ENCODE assay signal across 10 mouse cellular contexts in genomic region chr11:84073816-84074764, GRCm38 (mm10). TPM values are rescaled to one million over a fixed set of nuclear protein-coding genes. Genes with fewer than 3 reads are reported as not detected.
DNase-seq lines count a peak whose midpoint lies in the region; TF ChIP-seq lines count a peak whose summit lies in the region.
"Had no signal": no experiment of that assay in that cellular context is flagged by ENCODE, and none has a peak within 500 bp of the region (broad histone marks: within the 10 kb centered on the region; RNA-seq: fewer than 3 reads in every experiment).

No protein-coding gene starts in this region.

- H3K4me1 ChIP-seq in cortical plate, adult 2 months (ENCODE audit: control insufficient read depth, insufficient read depth, low read length), result peaks cover 18% of the 10 kb centered on the region

- TF ChIP-seq CTCF in cortical plate, adult 2 months (IDR thresholded peaks at IDR 0.05; ENCODE audit: extremely low read depth, insufficient read depth, low read length), result no peak

- H3K27ac ChIP-seq in cortical plate, adult 2 months (ENCODE audit: insufficient read depth, low read length), result peak overlapping the region; percentile 84
- H3K27ac ChIP-seq: heart, embryonic 13.5 days had no signal

- no peak overlapping the region for H3K4me3 ChIP-seq in cortical plate, adult 2 months (ENCODE audit: insufficient read depth, low read length)
- H3K4me3 ChIP-seq: heart, embryonic 13.5 days had no signal

- DNase-seq in left cerebral cortex, adult 18-20 months (ENCODE audit: low spot score in 2 of 2), result peak; percentile 43 to 60
- DNase-seq in left cerebral cortex, adult 8-10 months (ENCODE audit: low spot score in 2 of 2), result no peak
- peak; percentile 58 to 66 for DNase-seq in kidney, postnatal 25 days
- DNase-seq in skeletal muscle tissue, adult 2 months (ENCODE audit: low read depth, low spot score), result peak; percentile 62
- DNase-seq in adrenal gland, adult 18-20 months (ENCODE audit: low spot score in 2 of 2), result no peak
- DNase-seq in adrenal gland, postnatal 36 days, result no peak
- no peak for DNase-seq in thymus, postnatal 14 days
- DNase-seq: cerebellum, adult 18-20 months had no signal

- TF ChIP-seq POLR2A in cortical plate, adult 2 months (IDR thresholded peaks at IDR 0.05; ENCODE audit: extremely low read depth, insufficient read depth, low read length), result no peak

RNA-seq across cellular contexts. Expression of gene Dusp14, which starts 5.0 kb away (rescaled TPM):
- 100 to 1,000 TPM in 1 of 2 experiments, 10 to 100 TPM in 1; 83.4 to 101 TPM for total RNA-seq in left cerebral cortex, adult 18-20 months (2021)
- total RNA-seq in left cerebral cortex, adult 8-10 months (2022), result 10 to 100 TPM; 54.0 to 59.0 (median 55.3) TPM
- polyA plus RNA-seq in cortical plate, adult 2 months (2012; rRNA removed), result 112 and 119 TPM in 2 replicates
- 10 to 100 TPM in 1 of 2 experiments, 1 to 10 TPM in 1; 6.7 to 19.3 TPM for total RNA-seq in adrenal gland, adult 18-20 months (2021)
- total RNA-seq in adrenal gland, postnatal 36 days (2021), result 10 to 100 TPM in 1 of 2 experiments, 1 to 10 TPM in 1; 6.0 to 14.0 TPM

RNA-seq across cellular contexts. Expression of gene Tada2a, which starts 55.3 kb away (rescaled TPM):
- 10 to 100 TPM; 34.4 to 40.8 TPM for total RNA-seq in left cerebral cortex, adult 18-20 months (2021)
- 10 to 100 TPM; 37.7 to 41.7 (median 38.8) TPM for total RNA-seq in left cerebral cortex, adult 8-10 months (2022)
- 49.0 and 66.4 TPM in 2 replicates for polyA plus RNA-seq in cortical plate, adult 2 months (2012; rRNA removed)
- total RNA-seq in adrenal gland, adult 18-20 months (2021), result 10 to 100 TPM; 12.5 to 12.6 TPM
- 10 to 100 TPM; 12.0 to 17.7 TPM for total RNA-seq in adrenal gland, postnatal 36 days (2021)

RNA-seq across cellular contexts. Expression of gene Acaca, which starts 55.4 kb away (rescaled TPM):
- total RNA-seq in left cerebral cortex, adult 18-20 months (2021), result 10 to 100 TPM; 81.4 to 90.2 TPM
- total RNA-seq in left cerebral cortex, adult 8-10 months (2022), result 10 to 100 TPM; 80.3 to 96.1 (median 90.3) TPM
- 27.0 and 28.0 TPM in 2 replicates for polyA plus RNA-seq in cortical plate, adult 2 months (2012; rRNA removed)
- 100 to 1,000 TPM; 488 to 991 TPM for total RNA-seq in adrenal gland, adult 18-20 months (2021)
- 100 to 1,000 TPM; 441 to 587 TPM for total RNA-seq in adrenal gland, postnatal 36 days (2021)

Comparison
In these comparisons a context has a peak if more than half of its experiments do, and no peak if none do; other contexts are left out.
1. DNase-seq: peak in left cerebral cortex, adult 18-20 months (2 of 2), kidney, postnatal 25 days (2 of 2) and skeletal muscle tissue, adult 2 months (single experiment); none in left cerebral cortex, adult 8-10 months (0 of 2), adrenal gland, adult 18-20 months (0 of 2), adrenal gland, postnatal 36 days (0 of 2) and thymus, postnatal 14 days (single experiment).
2. RNA of gene Acaca, which starts 55.4 kb away (total RNA-seq): 488 to 991 TPM in adrenal gland, adult 18-20 months and 441 to 587 TPM in adrenal gland, postnatal 36 days; 80.3 to 96.1 TPM in left cerebral cortex, adult 8-10 months and 81.4 to 90.2 TPM in left cerebral cortex, adult 18-20 months; every median in the first group is over 4 times any median in the second.